Mouse (Mus musculus) liver, embryonic 13.5 days (tissue): Measurements from ENCODE around the gene Thg1l. TPM values are rescaled to one million over a fixed set of nuclear protein-coding genes. Genes with fewer than 3 reads are reported as not detected.

Source experiments
- ATAC-seq: fragments of 200-750 bp; cut with Nextera tagmentation; 2 replicates; pipeline ENCODE4 v1.8.0; 2017; ENCODE audit warnings: low read depth, mild to moderate bottlenecking, moderate number of reproducible peaks, moderate library complexity
- DNase-seq: peaks from one replicate; pipeline ENCODE4 v3.0.0; 2022
- H3K27ac ChIP-seq: fragments of 300-500 bp; sonication (generic); 2 replicates; pipeline ENCODE4 v1.5.1; 2015; ENCODE audit warnings: moderate library complexity, mild to moderate bottlenecking, inconsistent platforms
- H3K27me3 ChIP-seq: fragments of 300-500 bp; sonication (generic); 2 replicates; pipeline ENCODE4 v1.6.1; 2015; ENCODE audit warnings: mild to moderate bottlenecking, inconsistent platforms
- H3K36me3 ChIP-seq: fragments of 300-500 bp; sonication (generic); 2 replicates; pipeline ENCODE4 v1.6.1; 2015; ENCODE audit warnings: mild to moderate bottlenecking, inconsistent platforms
- H3K4me1 ChIP-seq: fragments of 300-500 bp; sonication (generic); replicated peaks from 2 replicates; pipeline ENCODE4 v1.6.1; 2015; ENCODE audit warnings: inconsistent platforms
- H3K4me2 ChIP-seq: fragments of 300-500 bp; sonication (generic); 2 replicates; pipeline ENCODE4 v1.6.1; 2015; ENCODE audit warnings: inconsistent platforms, mild to moderate bottlenecking, moderate library complexity
- H3K4me3 ChIP-seq: fragments of 300-500 bp; sonication (generic); replicated peaks from 2 replicates; pipeline ENCODE4 v1.5.1; 2015; ENCODE audit warnings: mild to moderate bottlenecking, inconsistent platforms
- H3K9ac ChIP-seq: fragments of 300-500 bp; sonication (generic); 2 replicates; pipeline ENCODE4 v1.6.1; 2015; ENCODE audit warnings: mild to moderate bottlenecking, inconsistent platforms
- H3K9me3 ChIP-seq: fragments of 300-500 bp; sonication (generic); replicated peaks from 2 replicates; pipeline ENCODE4 v1.6.1; 2016; ENCODE audit warnings: inconsistent platforms
- WGBS: fragments of 180-500 bp; shearing (Covaris S2); methylation state at CpG from one replicate; pipeline ENCODE4 v1.1.7; 2015; ENCODE audit not compliant: insufficient replicate concordance; 5-methylcytosine and 5-hydroxymethylcytosine counted together
- polyA plus RNA-seq: library from polyadenylated mRNA; unstranded; fragments of >200 nt; fragmentation: Nextera tagmentation; extraction: Ambion mirVana; gene quantifications from 2 replicates; pipeline ENCODE4 v1.2.1, GENCODE M21; 2015

The Thg1l gene
- polyA plus RNA-seq, 1 experiment from 2014 or later = 10.3 TPM

DNA sequence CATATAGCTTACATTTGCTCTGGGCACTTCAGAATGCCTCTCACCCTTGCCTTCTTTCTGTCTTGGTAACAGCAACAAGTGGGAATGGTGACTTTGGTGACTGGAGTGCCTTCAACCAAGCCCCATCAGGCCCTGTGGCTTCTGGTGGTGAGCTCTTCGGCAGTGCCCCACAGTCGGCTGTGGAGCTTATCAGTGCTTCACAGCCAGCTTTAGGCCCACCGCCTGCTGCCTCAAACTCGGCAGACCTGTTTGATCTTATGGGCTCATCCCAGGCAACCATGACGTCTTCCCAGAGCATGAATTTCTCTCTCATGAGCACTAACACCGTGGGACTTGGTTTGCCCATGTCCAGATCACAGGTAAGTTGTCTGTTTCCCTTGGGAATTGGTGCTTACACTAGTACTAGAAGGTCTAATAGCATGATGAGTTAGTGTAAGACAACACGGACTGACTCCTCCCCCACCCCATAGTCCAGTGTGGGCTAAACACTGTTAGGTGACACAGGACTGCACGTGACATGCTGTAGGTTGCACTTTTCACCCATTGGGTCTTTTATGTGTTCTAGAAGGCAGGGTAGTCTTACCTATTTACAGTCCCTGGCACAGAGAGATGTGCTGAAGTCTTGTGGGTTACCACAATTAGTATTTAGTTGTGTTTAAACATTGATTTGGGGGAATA is 49.0 kb downstream of the Thg1l start:
- peak overlapping the region; percentile 10; the same call in 1 of the 2 replicates for H3K9ac ChIP-seq
- DNase-seq (peak; percentile 77), ATAC-seq (peak; percentile 98)
- H3K27ac ChIP-seq = peak overlapping the region; percentile 74
- H3K9me3 ChIP-seq = no peaks in the 10 kb centered on the region
- WGBS = 20% methylated on average over 8 of the region's 8 CpGs
- no peaks in the 10 kb centered on the region for H3K27me3 ChIP-seq
- H3K4me2 ChIP-seq = peak overlapping the region; percentile 15
- H3K4me3 ChIP-seq = no peak overlapping the region
- H3K36me3 ChIP-seq = peaks cover 82% of the 10 kb centered on the region
- peaks cover 26% of the 10 kb centered on the region for H3K4me1 ChIP-seq

DNA sequence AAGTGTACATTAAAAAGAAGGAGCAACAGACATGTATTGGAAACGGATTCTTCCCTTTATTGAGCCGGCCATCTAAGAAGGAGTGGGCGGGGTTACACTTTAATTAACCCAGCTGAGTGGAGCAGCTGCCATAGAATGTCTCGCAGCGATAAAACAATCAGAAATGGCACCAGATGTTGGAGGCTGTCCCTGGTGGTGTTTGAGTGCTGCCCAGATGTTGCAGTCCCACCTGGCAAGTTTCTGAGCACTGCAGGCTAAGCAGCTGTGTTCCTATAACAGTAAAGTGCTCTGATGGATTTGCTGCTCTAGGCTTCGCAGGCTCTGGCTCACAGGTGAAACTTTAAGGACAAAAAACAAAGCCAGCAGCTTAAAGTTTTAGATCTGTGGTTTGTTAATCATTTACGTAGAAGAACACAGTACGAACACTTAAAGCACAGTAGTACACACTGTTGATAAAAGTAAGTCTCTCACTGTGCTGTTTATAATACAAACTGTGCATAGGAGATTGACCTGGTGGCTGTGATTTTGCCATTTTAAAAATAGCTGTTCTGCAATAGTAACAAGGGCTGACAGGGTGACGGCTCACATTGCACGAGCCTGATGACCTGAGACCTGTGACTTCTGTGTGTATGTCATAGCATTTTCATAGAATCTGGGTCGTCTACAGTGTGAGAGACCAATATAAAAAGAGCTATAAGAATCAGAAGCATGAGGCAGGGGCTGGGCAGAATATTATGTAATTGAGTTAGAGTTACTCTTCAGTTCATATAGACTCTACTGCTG is 54.9 kb downstream of the Thg1l start:
- H3K4me1 ChIP-seq = peaks cover 13% of the 10 kb centered on the region
- no peak overlapping the region for H3K4me2 ChIP-seq
- no peak for DNase-seq
- no peak for ATAC-seq
- no peak overlapping the region for H3K9ac ChIP-seq
- H3K27ac ChIP-seq = no peak overlapping the region
- WGBS = 80% methylated on average over 11 of the region's 11 CpGs
- no peak overlapping the region for H3K4me3 ChIP-seq
- H3K9me3 ChIP-seq = no peaks in the 10 kb centered on the region
- H3K27me3 ChIP-seq = no peaks in the 10 kb centered on the region
- H3K36me3 ChIP-seq = peaks cover 76% of the 10 kb centered on the region

DNA sequence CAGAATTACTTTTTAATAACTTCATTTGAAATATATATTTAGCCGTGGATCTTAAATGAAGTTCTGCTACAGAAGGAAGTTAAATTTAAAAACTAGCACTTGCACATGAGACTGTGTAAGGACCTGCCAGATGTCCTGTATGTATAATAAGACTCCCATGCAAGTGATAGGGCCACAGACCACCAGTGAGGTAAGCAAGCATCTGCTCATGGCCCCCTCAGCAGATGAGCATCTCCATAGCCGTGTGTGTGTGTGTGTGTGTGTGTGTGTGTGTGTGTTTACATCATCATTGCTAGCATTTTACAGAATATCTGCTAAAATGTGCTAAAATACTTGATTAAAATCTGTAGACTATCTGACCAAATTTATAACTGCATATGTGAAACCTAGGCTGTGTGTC is 57.9 kb downstream of the Thg1l start:
- no peak overlapping the region for H3K4me2 ChIP-seq
- H3K4me1 ChIP-seq = peaks cover 9% of the 10 kb centered on the region; the same call in 1 of the 2 replicates
- H3K4me3 ChIP-seq = no peak overlapping the region
- H3K27ac ChIP-seq = no peak overlapping the region
- WGBS = 71% methylated on average over 2 of the region's 2 CpGs
- DNase-seq (no peak), ATAC-seq (no peak)
- no peaks in the 10 kb centered on the region for H3K27me3 ChIP-seq
- H3K36me3 ChIP-seq = peaks cover 87% of the 10 kb centered on the region
- no peak overlapping the region for H3K9ac ChIP-seq
- H3K9me3 ChIP-seq = no peaks in the 10 kb centered on the region

Other genes with a start within 250 kb of the Thg1l start
- 57.4 and 71.8 TPM in 2 replicates for gene Clint1, start 103.4 kb downstream of the Thg1l start, polyA plus RNA-seq
- 3.3 and 3.6 TPM in 2 replicates for gene Lsm11, start 10.6 kb downstream of the Thg1l start, polyA plus RNA-seq
- gene Sox30, start 24.8 kb upstream of the Thg1l start, polyA plus RNA-seq = 0.05 TPM in 1 of 2 replicates, not detected in the other
- 3.0 and 3.3 TPM in 2 replicates for gene Gm12166, start 96.8 kb upstream of the Thg1l start, polyA plus RNA-seq
- 1.1 and 1.6 TPM in 2 replicates for gene Adam19, start 100.5 kb upstream of the Thg1l start, polyA plus RNA-seq
- 0.06 and 0.08 TPM in 2 replicates for gene Nipal4, start 211.0 kb upstream of the Thg1l start, polyA plus RNA-seq